Mouse (Mus musculus): ENCODE measurements at regions not wholly inside any gene's neighbourhood (a gene's known extent, or its start where the extent isn't known, plus 50 kb on each side); places are given as distances from the start of the nearest gene placed in this dataset.
A peak's percentile ranks its signal among the peaks of the same experiment; 100 is the strongest.

GRCm38 (mm10) chr3:40058719-40059420 is 472.2 kb upstream of the Intu start:
- Histone ChIP-seq H3K36me3 (ENCODE audit: insufficient read depth, low read length) (no peaks in the 10 kb centered on the region), H3K27ac (no peak overlapping the region), H3K4me2 (ENCODE audit: low read depth, low read length) (peak overlapping the region; percentile 28; the same call in 1 of the 2 replicates), H3K4me1 (ENCODE audit: insufficient read depth, low read length) (no peaks in the 10 kb centered on the region), H3K4me3 (ENCODE audit: low read length) (no peak overlapping the region), H3K9me3 (ENCODE audit: low read length) (no peaks in the 10 kb centered on the region), H3K27me3 (ENCODE audit: insufficient read depth, low read length) (no peaks in the 10 kb centered on the region), H3K9ac (replicated peaks; ENCODE audit: low read length) (no peak overlapping the region)
- no peak for DNase-seq (ENCODE audit: low spot score)
- ATAC-seq: no peak
- TF ChIP-seq CTCF (IDR thresholded peaks at IDR 0.05; ENCODE audit: low read depth): no peak
- WGBS: 70% methylated on average over 16 of the region's 16 CpGs

- DNase-seq (ENCODE audit: low spot score) (peak; percentile 76), ATAC-seq (peak; percentile 95)
- Histone ChIP-seq H3K9me3 (ENCODE audit: low read length) (no peaks in the 10 kb centered on the region), H3K9ac (replicated peaks; ENCODE audit: low read length) (no peak overlapping the region), H3K4me2 (ENCODE audit: low read depth, low read length) (no peak overlapping the region), H3K27me3 (ENCODE audit: insufficient read depth, low read length) (no peaks in the 10 kb centered on the region), H3K4me3 (ENCODE audit: low read length) (no peak overlapping the region), H3K4me1 (ENCODE audit: insufficient read depth, low read length) (no peaks in the 10 kb centered on the region), H3K36me3 (ENCODE audit: insufficient read depth, low read length) (no peaks in the 10 kb centered on the region), H3K27ac (no peak overlapping the region)
- WGBS: 14% methylated on average over 8 of the region's 8 CpGs
- no peak for TF ChIP-seq CTCF (IDR thresholded peaks at IDR 0.05; ENCODE audit: low read depth)
Measured at GRCm38 (mm10) chr3:40070137-40070667, 460.9 kb upstream of the Intu start.

DNA sequence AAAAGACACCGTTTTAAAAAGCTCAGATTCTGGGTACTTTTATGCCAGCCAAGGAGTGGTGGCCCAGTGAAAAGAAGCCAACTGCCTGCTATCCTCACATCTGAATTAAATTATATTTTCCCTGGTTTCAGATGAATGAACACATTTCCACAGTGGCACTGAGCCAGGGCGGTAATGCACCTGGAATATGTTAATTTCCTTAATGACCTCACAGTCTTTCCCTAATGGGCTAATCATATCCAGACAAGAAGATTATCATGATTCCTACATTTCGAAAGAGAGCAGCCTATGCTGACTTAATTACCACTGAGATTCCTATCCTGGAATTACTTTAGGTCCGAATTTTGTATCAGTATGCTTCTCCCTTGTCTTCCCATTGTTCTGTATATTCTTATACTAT is 454.3 kb upstream of the Intu start:
- WGBS: 47% methylated on average over 4 of the region's 4 CpGs
- H3K4me3 ChIP-seq (ENCODE audit: low read length): no peak overlapping the region
- no peak overlapping the region for H3K27ac ChIP-seq
- H3K36me3 ChIP-seq (ENCODE audit: insufficient read depth, low read length): no peaks in the 10 kb centered on the region
- no peak overlapping the region for H3K4me2 ChIP-seq (ENCODE audit: low read depth, low read length)
- no peaks in the 10 kb centered on the region for H3K9me3 ChIP-seq (ENCODE audit: low read length)
- no peak for ATAC-seq
- TF ChIP-seq CTCF (IDR thresholded peaks at IDR 0.05; ENCODE audit: low read depth): no peak
- DNase-seq (ENCODE audit: low spot score): peak; percentile 49
- H3K4me1 ChIP-seq (ENCODE audit: insufficient read depth, low read length): no peaks in the 10 kb centered on the region
- no peaks in the 10 kb centered on the region for H3K27me3 ChIP-seq (ENCODE audit: insufficient read depth, low read length)
- H3K9ac ChIP-seq (replicated peaks; ENCODE audit: low read length): no peak overlapping the region

GRCm38 (mm10) chr3:40085116-40085515 is 446.0 kb upstream of the Intu start:
- ATAC-seq: no peak
- TF ChIP-seq CTCF (IDR thresholded peaks at IDR 0.05; ENCODE audit: low read depth): no peak
- no peak overlapping the region for H3K4me3 ChIP-seq (ENCODE audit: low read length)
- H3K4me1 ChIP-seq (ENCODE audit: insufficient read depth, low read length): no peaks in the 10 kb centered on the region
- no peaks in the 10 kb centered on the region for H3K27me3 ChIP-seq (ENCODE audit: insufficient read depth, low read length)
- no peak overlapping the region for H3K27ac ChIP-seq
- no peak overlapping the region for H3K4me2 ChIP-seq (ENCODE audit: low read depth, low read length)
- WGBS: 70% methylated on average over 2 of the region's 2 CpGs
- no peaks in the 10 kb centered on the region for H3K9me3 ChIP-seq (ENCODE audit: low read length)
- H3K9ac ChIP-seq (replicated peaks; ENCODE audit: low read length): no peak overlapping the region
- no peak for DNase-seq (ENCODE audit: low spot score)
- no peaks in the 10 kb centered on the region for H3K36me3 ChIP-seq (ENCODE audit: insufficient read depth, low read length)

GRCm38 (mm10) chr3:40091773-40092343 is 439.2 kb upstream of the Intu start:
- Histone ChIP-seq H3K36me3 (ENCODE audit: insufficient read depth, low read length) (no peaks in the 10 kb centered on the region), H3K4me1 (ENCODE audit: insufficient read depth, low read length) (no peaks in the 10 kb centered on the region; the same call in 1 of the 2 replicates), H3K27ac (no peak overlapping the region), H3K4me2 (ENCODE audit: low read depth, low read length) (no peak overlapping the region), H3K9me3 (ENCODE audit: low read length) (no peaks in the 10 kb centered on the region), H3K4me3 (ENCODE audit: low read length) (no peak overlapping the region), H3K9ac (replicated peaks; ENCODE audit: low read length) (no peak overlapping the region), H3K27me3 (ENCODE audit: insufficient read depth, low read length) (no peaks in the 10 kb centered on the region)
- ATAC-seq: no peak
- WGBS: 76% methylated on average over 13 of the region's 13 CpGs
- no peak for DNase-seq (ENCODE audit: low spot score)
- TF ChIP-seq CTCF (IDR thresholded peaks at IDR 0.05; ENCODE audit: low read depth): no peak

DNA sequence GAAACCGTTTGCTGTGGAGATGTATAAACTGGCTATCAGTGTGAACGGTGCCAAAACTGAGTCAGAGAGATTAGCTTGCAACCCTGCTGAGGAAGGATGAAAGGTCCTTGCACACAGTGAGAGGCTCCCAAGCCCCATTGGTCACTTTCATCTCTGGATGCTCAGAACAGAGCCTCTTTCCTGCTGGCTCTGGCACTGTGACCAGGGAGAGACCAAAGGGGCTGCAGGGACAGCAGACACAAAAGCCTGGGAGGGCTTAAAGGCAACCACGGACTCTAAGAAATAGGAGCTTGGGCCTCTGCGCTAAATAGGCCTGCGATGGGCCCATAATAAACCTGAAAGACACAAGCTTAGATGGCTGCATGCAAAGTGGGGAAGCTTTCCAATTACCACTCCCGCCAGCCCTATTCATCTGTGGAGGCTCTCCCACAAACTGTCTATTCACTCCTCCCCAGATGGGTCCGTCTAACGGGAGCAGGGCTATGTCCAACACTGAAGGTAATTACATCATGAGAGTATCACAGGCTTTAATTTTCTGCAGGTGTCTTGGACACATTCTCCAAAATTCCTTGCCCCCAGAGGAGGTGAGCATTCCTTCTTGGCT is 438.2 kb upstream of the Intu start:
- no peak overlapping the region for H3K4me3 ChIP-seq (ENCODE audit: low read length)
- H3K4me2 ChIP-seq (ENCODE audit: low read depth, low read length): no peak overlapping the region
- H3K4me1 ChIP-seq (ENCODE audit: insufficient read depth, low read length): no peaks in the 10 kb centered on the region; the same call in 1 of the 2 replicates
- DNase-seq (ENCODE audit: low spot score) (peak; percentile 46), ATAC-seq (peak; percentile 71)
- TF ChIP-seq CTCF (IDR thresholded peaks at IDR 0.05; ENCODE audit: low read depth): no peak
- WGBS: 31% methylated on average over 8 of the region's 8 CpGs
- no peak overlapping the region for H3K9ac ChIP-seq (replicated peaks; ENCODE audit: low read length)
- no peak overlapping the region for H3K27ac ChIP-seq
- no peaks in the 10 kb centered on the region for H3K9me3 ChIP-seq (ENCODE audit: low read length)
- no peaks in the 10 kb centered on the region for H3K27me3 ChIP-seq (ENCODE audit: insufficient read depth, low read length)
- no peaks in the 10 kb centered on the region for H3K36me3 ChIP-seq (ENCODE audit: insufficient read depth, low read length)
